Mouse (Mus musculus): ENCODE results near the gene Tmpo.

The Tmpo gene

DNA sequence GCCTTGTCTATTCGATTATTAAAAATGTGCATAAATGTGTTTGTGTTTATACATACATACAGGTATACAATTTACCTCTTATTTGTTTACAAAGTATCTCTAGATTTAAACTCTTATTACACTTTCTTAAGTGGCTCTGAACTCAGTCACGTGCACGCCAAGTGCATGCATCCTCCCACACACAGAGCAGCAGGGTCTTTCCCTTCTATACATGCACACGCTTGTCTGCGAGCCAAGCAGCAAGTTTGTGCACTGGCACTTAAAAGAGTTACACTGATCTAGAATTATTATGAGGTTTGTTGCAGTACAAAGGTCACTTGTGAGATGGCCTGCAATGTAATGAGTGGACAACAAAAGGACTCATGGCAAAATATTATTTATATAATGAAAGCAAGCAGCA, 20.1 kb downstream of the Tmpo start:
- no peak for DNase-seq (ENCODE audit: low read depth in 2 of 2, low spot score in 2 of 2)

DNA sequence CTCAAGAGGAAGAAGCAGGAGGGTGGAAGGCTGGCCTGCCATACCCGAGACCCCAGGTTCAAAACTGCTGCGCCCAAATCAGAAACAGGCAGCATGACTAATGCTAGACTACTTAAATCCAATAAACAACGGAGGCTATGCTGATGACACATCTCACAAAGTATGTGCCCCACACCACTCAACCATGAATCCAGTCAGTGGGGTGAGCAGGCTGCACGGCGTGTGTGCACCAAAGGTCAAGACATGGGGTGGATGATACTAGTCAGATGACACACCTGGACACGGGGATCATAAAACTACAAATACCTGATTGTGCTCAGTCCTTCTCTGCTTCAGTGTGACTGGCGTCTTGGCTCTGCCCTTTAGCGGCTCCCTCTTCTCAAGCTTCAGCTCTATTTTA, 22.7 kb downstream of the Tmpo start:
- no peak for DNase-seq (ENCODE audit: low read depth in 2 of 2, low spot score in 2 of 2)

DNA sequence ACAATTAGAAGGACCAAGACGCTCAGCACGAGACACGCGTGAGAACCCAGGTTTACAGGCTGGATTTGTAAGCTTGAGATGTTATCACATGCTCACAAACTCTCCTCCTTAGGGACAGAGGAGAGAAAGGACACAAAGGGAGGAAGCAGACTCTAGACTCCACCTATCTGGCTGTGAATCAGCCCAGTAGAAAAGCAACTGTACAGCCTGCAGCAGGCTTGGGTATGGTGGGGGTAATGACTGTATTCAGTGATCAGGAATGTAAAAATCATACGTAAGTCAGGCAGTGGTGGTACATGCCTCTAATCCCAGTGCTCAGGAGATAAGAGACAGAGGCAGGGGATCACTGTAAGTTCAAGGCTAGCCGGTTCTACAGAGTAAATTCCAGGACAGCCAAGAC, 24.8 kb downstream of the Tmpo start:
- no peak for DNase-seq (ENCODE audit: low read depth in 2 of 2, low spot score in 2 of 2)

DNA sequence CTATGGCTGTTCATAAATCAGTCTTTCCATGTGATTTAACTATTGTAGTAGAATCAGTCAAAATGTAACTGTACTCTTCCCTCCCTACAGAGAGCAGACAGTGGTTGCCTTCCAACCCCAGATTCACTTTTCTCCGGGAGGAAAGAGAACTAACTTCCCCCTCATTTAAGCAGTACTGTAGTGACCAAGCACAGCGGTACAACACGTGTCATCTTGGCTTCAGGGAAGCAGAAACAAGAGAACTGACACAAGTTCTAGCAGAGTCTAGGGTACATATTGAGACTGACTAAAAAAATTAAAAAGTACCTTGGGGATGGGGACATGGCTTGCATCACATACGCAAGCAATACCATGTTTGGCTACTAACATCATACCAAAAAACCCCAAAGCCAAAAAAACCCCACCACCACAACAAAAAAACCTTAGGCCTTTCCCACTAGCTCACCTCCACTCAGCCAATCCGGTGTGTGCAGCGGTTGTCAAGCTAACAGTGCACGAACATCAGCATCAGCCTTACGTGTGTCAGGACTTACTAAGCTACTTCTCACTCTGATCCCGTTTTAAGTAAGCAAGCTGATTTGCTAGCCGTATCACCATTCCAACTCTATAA, 27.1 kb downstream of the Tmpo start:
- DNase-seq (ENCODE audit: low read depth in 2 of 2, low spot score in 2 of 2), result no peak

DNA sequence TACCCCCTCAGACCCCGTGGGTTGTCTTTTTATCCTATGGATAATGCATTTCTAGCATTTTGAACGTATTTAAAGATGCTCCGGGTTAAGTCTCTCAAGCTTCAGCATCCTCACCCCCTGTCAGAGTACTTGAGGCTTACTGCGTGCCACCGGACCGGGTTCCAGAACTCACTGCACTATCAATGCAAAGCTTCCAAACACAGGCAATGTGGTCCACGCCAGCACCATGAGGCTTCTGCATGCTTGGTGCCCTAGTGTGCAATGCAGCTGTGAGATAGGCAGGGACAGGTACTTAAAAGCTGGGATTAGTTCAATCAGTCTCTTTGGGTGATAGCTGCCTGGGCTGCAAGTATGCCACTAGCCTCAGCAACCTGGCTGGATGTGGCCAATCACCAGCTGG, 35.7 kb downstream of the Tmpo start:
- DNase-seq (ENCODE audit: low read depth in 2 of 2, low spot score in 2 of 2), result no peak

DNA sequence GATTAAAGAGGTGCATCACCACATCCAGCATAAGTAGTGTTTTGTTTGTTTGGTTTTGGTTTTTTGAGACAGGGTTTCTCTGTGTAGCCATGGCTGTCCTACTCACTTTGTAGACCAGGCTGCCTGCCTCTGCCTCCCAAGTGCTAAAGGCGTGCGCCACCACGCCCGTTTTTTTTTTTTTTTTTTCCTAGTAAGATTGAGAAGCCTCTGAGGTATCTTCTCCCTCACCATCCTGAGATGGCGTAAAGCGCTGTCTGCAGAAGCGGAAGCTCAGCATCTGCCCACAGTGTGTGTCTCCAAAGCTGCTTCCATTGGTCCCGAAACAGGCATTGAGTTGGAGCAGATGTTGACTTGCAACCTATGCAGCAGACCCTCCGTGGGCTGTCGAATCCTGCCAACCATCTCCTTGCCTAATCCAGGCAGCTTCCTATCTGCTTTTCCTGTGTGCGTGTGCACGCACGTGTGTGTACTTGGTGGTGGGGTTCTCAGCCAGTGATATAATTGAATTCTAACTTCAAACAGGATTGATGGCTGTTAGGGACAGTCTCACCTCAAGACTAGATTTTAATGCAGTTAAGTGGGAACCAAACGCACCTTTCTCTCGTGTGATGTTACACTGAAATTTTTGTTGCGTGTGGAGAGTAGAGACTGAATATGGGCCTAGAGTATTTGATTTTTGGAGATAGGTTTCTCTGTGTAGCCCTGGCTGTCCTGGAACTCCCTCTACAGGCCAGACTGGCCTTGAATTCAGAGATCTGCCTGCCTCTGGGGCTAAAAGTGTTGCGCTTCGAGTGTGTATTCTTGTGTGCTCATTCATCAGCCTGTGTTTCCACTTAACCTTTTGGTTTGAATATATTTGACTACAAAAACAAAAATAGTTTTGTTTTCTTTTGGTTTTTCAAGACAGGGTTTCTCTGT, 37.5 kb downstream of the Tmpo start:
- DNase-seq (ENCODE audit: low read depth in 2 of 2, low spot score in 2 of 2), result no peak

DNA sequence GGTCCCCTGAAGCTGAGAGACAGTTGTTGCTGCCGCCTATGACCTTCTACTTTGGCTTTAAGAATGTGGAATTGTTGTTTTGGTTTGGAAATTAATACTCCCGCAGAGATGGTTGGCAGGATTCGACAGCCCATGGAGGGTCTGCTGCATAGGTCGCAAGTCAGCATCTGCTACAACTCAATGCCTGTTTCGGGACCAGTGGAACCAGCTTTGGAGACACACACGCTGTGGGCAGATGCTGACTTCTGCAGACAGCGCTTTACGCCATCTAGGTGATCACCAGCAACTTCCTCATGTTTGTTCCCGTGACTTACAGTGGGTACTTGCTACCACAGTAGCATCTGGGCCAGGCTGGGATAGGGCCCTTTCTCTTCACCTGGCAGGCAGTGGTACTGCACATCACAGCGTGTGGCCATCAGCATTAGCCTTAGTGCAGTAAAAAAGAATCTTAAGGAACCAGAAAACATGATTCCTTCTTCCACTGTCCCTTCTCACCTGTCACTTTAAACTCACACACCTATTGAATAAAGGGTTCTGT, 38.4 kb downstream of the Tmpo start:
- DNase-seq (ENCODE audit: low read depth in 2 of 2, low spot score in 2 of 2), result no peak

DNA sequence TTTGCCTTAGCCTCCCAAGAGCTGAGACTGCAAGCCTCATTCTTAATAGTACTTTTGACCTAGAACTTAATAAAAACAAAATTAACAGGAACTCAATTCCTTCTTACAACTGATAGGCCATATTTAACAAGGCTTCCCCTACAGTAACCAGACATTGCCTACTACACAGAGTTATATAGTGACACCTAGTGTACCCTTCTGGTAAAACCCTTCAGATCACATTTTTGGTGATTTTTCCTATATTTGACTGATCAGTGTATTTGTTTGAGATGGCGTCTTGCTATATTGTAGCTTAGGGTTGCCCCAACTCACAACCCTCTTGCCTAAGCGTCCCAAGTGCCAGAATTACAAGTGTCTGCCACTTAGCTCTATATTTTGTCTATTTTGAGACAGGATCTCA, 39.6 kb downstream of the Tmpo start:
- DNase-seq (ENCODE audit: low read depth in 2 of 2, low spot score in 2 of 2), result peak in 1 of 2 experiments; percentile 57

DNA sequence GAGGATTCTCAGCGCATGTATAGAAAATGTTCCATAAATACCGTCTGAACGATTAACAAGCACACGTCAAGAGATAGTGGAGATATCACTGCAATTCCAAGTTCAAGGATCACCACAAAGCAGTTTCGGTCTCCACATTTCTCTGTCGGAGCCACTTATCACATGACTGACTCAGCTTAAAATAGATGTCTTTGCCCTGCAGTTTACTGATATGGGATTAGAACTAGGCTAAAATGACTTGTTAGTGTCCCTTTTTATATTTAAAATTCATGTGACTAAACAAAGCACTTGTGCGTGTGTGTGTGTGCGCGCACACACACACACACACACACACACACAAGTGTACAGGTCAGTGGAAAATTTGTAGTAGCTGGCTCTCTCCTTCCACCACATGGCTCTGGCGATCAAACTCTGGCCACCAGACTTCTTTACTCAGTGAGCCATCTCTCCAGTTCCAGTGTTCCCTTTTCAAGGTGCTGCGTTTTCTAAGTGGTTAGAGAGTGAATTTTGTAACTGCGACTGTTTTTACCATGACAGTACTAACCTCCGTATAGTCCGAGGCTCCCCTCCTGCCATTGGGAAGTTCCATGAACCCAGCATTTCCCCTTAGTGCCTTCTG, 41.9 kb downstream of the Tmpo start:
- no peak for DNase-seq (ENCODE audit: low read depth in 2 of 2, low spot score in 2 of 2)

DNA sequence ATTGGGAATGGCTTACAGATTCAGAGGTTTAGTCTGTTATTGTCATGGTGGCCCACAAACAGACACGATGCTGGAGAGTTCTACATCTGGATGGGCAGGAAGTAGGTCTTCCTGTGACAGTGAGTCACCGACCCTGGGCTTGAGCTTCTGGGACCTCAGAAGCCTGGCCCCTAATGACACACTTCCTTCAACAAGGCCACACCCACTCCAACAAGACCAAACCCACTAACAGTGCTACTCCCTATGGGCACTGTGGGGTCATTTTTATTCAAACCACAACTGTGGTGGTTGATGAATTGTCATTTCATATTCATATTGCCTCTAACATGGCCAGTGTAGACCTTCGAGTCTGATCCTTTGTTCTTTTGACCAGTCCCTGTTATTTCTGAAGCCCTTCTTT, 42.8 kb downstream of the Tmpo start:
- no peak for DNase-seq (ENCODE audit: low read depth in 2 of 2, low spot score in 2 of 2)

DNA sequence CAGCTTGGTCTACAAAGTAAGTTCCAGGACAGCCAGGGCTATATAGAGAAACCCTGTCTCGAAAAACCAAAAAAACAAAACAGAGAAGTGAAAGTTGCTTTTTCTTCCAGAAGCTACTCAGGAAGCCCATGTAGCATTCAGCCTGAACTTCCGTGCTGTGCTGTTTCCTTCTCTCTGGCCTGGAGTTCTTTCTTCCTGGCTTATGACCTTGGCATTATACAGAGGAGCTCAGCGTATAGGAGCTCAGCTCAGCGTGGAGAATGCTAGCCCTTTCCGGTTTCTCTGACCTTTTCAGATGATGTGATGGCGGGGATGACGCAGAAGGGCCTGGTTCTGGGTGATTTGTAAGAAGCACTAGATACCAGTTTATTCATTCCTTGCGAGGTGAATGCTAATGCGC, 43.7 kb downstream of the Tmpo start:
- no peak for DNase-seq (ENCODE audit: low read depth in 2 of 2, low spot score in 2 of 2)

DNA sequence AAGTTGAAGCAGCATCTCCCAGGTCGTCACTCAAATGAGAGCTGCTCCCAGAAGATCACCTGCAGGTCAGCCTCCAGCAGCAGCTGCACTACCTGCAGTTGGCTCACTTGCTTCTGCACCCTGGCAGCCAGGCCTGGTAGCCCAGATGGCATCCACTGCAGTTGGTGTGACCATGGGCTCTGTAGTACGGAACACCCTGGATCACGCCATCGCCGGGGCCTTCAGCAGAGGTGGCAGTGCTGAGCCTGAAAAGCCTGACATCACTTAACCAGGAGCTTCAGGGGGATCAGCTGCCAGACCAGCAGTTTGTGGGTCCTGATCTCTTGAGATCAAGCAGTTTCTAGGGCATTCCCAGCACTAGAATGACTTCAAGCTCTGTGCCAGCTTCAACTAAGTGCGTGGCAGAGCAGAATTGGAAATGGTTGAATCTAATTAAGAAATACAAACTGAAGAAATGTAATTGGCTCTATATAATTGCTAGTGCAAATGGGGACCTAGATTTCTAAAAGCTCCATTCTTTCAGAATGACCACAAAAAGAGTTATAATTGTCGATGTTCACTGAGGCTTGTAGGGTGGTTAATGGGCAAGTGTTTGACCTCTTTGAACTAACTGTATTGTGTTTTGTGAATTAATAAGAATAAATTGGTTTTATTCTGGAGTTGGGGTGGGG, 45.7 kb downstream of the Tmpo start:
- DNase-seq (ENCODE audit: low read depth in 2 of 2, low spot score in 2 of 2), result no peak

DNA sequence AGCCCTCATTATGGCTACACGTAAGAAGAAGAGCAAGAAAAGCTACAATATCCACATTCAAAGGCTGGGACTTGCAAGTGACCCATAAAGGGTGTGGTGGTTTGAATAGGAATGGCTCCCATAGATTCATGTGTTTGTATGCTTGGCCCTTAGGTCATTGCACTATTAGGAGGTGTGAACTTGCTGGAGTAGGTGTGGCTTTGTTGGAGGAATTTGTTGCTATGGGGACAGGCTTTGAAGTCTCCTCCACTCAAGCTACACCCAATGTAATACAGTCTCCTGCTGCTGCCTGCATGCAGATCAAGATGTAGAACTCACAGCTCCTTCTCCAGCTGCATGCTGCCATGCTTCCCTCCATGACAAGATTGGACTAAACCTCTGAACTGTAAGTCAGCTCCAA, 49.5 kb downstream of the Tmpo start:
- no peak for DNase-seq (ENCODE audit: low read depth in 2 of 2, low spot score in 2 of 2)

DNA sequence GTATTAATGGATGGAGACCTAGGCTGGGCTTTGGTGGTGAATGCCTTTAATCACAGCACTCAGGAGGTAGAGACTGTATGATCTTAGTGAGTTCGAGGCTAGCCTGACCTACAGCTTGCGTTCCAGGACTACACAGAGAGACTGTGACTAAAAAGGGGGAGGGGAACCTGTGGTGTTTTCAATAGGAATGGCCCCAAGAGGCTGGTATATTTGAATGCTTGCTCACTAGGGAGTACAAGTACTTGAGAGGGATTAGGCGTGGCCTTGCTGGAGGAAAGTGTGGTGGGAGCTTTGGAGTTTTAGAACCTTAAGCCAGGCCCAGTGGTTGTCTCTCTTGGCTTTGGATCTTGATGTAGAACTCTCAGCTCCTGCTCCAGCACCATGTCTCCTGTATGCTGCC, 50.3 kb downstream of the Tmpo start:
- DNase-seq (ENCODE audit: low read depth in 2 of 2, low spot score in 2 of 2), result no peak

DNA sequence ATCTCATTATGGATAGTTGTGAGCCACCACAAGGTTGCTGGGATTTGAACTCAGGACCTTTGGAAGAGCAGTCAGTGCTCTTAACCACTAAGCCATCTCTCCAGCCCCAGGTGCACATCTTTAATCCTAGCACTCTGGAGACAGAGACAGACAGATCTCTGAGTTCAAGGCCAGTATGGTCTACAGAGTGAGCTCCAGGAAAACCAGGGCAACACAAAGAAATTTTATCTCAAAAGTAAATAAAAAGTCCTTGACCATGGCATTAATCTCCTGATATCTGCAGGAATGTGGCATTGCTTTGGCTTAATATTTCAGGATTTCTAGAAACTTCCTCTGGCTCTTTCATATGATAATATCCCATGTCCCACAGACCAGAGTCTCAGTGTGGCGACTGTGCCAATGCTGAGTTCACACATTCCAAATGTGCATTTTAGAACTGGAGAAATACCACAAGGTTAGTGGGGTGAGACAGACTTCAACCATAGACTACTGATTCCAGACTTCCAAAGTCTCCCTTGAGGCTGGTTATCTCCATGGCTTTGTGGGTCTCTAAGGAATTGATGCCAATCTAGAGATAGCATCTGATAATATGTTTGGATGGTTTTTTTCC, 52.5 kb downstream of the Tmpo start:
- DNase-seq (ENCODE audit: low read depth in 2 of 2, low spot score in 2 of 2), result no peak

DNA sequence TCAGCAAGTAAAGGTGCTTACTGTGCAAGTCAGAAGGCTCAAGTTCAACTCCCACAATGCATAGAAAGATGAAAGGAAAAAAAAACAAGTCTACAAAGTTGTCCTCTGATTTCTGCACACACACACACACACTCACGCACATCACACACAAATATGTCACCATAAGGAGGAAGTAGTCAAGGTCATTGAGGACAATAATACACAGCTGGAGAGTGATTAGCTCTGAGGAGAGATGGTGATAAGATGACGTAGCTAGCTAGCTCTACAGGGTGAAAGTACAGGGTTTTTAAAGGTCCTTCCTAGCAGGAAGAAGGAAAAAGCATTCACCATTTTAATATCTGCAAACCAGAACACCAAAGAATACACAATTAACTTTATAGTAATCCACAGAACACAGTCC, 53.7 kb downstream of the Tmpo start:
- DNase-seq (ENCODE audit: low read depth in 2 of 2, low spot score in 2 of 2), result no peak

DNA sequence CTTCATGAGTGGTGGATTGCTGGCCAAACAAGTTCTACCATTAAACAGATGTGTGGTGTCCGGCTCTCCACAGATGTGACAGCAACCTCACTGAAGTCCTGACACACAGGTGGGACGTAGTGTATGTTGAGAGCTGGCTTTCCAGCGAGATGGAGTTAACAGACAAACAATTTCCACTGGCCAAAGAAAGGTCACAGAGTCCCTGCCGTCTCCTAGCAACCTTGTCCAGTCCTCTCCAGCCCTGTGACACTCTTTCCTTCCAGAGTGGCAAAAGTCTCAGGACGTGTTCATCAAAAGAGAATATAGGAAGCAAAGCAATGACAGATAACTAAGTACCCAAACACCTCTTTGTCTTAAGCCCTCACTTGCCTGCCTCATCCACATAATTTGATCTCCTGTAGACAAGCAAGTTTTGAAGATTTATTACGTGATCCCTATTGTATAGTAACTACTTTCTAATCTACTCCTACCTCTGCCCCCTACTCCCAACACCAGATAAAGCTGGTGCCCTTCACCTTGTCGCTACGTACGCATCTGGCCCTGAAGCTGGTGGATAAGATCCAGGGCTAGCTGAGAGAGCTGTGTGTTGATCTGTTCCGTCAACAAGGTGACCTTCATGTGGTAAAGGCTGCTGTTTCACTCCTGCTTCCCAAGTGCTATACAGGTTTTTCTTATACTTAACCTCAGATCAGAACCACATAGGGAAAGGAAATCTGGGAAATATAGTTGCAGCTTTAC, 54.3 kb downstream of the Tmpo start:
- no peak for DNase-seq (ENCODE audit: low read depth in 2 of 2, low spot score in 2 of 2)

DNA sequence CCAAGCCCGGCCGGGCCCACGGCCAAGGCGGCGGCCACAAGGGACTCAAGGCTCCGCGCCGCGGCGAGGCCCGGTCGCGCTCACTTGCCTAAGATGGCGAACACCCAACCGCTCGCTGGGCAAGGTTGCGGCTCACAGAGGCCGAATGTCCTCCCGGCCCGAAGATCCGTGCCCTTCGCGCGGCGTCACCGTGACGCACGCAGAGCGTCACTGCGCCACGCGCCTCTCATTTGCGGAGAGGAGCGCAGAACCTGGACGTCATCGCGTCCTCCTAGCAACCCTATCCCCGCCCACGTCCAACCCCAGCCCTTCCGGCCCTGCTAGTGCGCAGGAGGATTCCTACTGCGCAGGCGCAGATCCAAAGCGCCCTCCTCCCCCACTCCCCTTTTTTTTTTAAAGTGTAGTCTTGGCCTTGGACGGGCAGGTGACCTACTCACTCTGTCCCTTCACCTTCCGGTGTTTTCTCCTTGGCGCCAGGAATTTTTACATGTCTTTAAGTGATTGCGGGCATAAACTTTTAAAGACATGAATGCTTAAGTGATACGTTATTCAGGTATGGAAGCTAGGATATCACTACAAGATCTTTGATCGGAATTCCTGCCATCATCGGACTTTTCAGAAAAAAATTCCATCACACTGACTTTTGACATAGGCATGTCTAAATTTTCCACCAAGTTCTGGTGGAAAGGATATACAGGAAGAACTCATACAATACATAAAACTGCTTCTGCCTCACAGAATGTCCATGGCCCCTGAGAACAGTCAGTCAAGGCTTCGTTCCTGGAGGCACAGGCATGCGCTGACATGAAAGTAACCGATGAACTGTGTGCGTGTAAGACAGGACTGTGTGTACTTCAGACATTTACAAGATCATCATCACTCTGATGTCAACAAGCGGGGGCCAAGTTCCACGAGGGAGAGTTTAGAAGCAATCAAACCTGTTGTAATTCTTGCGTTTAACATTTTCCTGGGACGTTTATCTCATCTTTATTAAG, 57.0 kb downstream of the Tmpo start, which contains the start of gene Slc25a3:
Gene Slc25a3 (minus strand): TSS at position 232 of the 995 bp plus-strand sequence.
- DNase-seq (ENCODE audit: low read depth in 2 of 2, low spot score in 2 of 2), result peak; percentile 96 to 97

DNA sequence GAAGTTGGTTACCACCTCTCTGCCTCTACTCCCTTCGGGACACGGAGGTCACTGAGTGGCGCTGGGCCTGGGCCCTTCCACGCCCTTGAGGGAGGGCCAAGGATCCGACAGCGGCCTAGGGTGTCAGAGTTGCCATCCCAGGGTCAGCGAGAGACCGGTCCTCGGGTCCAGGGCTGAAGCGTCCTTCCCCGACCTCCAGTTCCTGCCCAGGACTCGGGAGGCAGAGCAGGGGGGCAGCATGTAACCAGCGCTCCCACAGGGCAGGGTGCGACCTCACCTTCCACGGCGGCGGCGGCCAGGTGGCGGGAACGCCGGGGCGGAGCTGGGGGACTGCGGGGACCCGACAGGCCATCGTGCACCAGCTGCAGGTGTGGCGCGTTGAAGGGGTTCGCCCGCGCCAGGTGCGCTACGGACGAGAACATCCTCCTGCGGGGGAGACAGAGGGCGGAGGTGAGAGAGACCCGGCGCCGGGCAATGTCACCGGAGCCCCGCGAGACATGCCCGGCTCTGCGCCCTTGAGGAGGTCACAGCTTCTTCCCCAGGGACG, 57.8 kb downstream of the Tmpo start:
- DNase-seq (ENCODE audit: low read depth in 2 of 2, low spot score in 2 of 2), result peak in 1 of 2 experiments; percentile 25
